Mouse (Mus musculus) gastrocnemius, postnatal 36 days (tissue): ENCODE measurements around the gene Dyrk2. TPM values are rescaled to one million over a fixed set of nuclear protein-coding genes. Genes with fewer than 3 reads are reported as not detected.

Experiments used
- DNase-seq, 2 experiments: peaks; one replicate each; pipeline ENCODE4 v3.0.0; 2022
- intact Hi-C: fragments of 180-260 bp; cut with DNase I; formaldehyde crosslinking; loops from one replicate; pipeline ENCODE4 v1.15.1; 2025
- long read RNA-seq, 2 experiments: library from polyadenylated mRNA; stranded (forward); transcript quantifications; one replicate each; pipeline ENCODE4 v2.0.0; 2021
- total RNA-seq, 2 experiments: library from RNA; stranded (reverse); gene quantifications; 2 replicates each; pipeline ENCODE4 v1.2.3; 2021

Dyrk2 gene
- 10 to 100 TPM; 42.0 to 47.1 TPM for total RNA-seq
- long read RNA-seq, experiment 1, full-length matches to known transcripts = 4 of 17 reads
- long read RNA-seq, experiment 1, partial matches to known transcripts = 0 of 17 reads
- long read RNA-seq, experiment 1, other reads (novel, unspliced or antisense) = 13 of 17 reads
- long read RNA-seq, experiment 2, full-length matches to known transcripts = 15 of 50 reads
- long read RNA-seq, experiment 2, partial matches to known transcripts = 0 of 50 reads
- long read RNA-seq, experiment 2, other reads (novel, unspliced or antisense) = 35 of 50 reads

- intact Hi-C loops = no loop called here
- peak in 1 of 2 experiments; percentile 23 for DNase-seq
These were observed at the start of gene Dyrk2 for GRCm38 (mm10) chr10:118870201-118870980. Dyrk2 (minus strand) TSS chr10:118870209.

- no peak for DNase-seq
- intact Hi-C loops = no loop called here
These were observed 32.6 kb upstream of the Dyrk2 start for GRCm38 (mm10) chr10:118902625-118903024.

GRCm38 (mm10) chr10:118893645-118894044 is 23.6 kb upstream of the Dyrk2 start:
- intact Hi-C loops = no loop called here
- no peak for DNase-seq

GRCm38 (mm10) chr10:118884126-118884525 is 14.1 kb upstream of the Dyrk2 start:
- intact Hi-C loops = no loop called here
- no peak for DNase-seq

GRCm38 (mm10) chr10:118883317-118883716 is 13.3 kb upstream of the Dyrk2 start:
- intact Hi-C loops = no loop called here
- no peak for DNase-seq

- intact Hi-C loops = no loop called here
- DNase-seq = no peak
These were observed 12.4 kb upstream of the Dyrk2 start for GRCm38 (mm10) chr10:118882258-118882885.

GRCm38 (mm10) chr10:118880776-118881175 is 10.8 kb upstream of the Dyrk2 start:
- intact Hi-C loops = no loop called here
- no peak for DNase-seq

GRCm38 (mm10) chr10:118872196-118872595 is 2.2 kb upstream of the Dyrk2 start:
- intact Hi-C loops = no loop called here
- no peak for DNase-seq

GRCm38 (mm10) chr10:118869591-118870001 is 413 bp downstream of the Dyrk2 start:
- DNase-seq = peak; percentile 48 to 70
- intact Hi-C loops = loop anchor here (2.0 to 5.0 kb wide), 4 partner anchors 152 to 277 kb away; no protein-coding TSS in a partner anchor

- intact Hi-C loops = loop anchor here (2.0 to 5.0 kb wide), 4 partner anchors 152 to 276 kb away; no protein-coding TSS in a partner anchor
- DNase-seq = peak; percentile 67 to 77
These were observed 1.1 kb downstream of the Dyrk2 start for GRCm38 (mm10) chr10:118868601-118869590.

- peak; percentile 41 to 60 for DNase-seq
- intact Hi-C loops = loop anchor here (2.0 to 5.0 kb wide), 4 partner anchors 151 to 275 kb away; no protein-coding TSS in a partner anchor
These were observed 2.0 kb downstream of the Dyrk2 start for GRCm38 (mm10) chr10:118867896-118868600.

GRCm38 (mm10) chr10:118867304-118867895 is 2.6 kb downstream of the Dyrk2 start:
- DNase-seq = no peak
- intact Hi-C loops = loop anchor here (5.0 kb wide), 2 partner anchors 150 to 225 kb away; no protein-coding TSS in a partner anchor

GRCm38 (mm10) chr10:118864976-118865375 is 5.0 kb downstream of the Dyrk2 start:
- no peak for DNase-seq
- intact Hi-C loops = loop anchor here (5.0 kb wide), 2 partner anchors 148 to 223 kb away; no protein-coding TSS in a partner anchor

GRCm38 (mm10) chr10:118863611-118864010 is 6.4 kb downstream of the Dyrk2 start:
- DNase-seq = no peak
- intact Hi-C loops = no loop called here

GRCm38 (mm10) chr10:118862233-118862632 is 7.8 kb downstream of the Dyrk2 start:
- intact Hi-C loops = no loop called here

GRCm38 (mm10) chr10:118861234-118862025 is 8.6 kb downstream of the Dyrk2 start:
- intact Hi-C loops = no loop called here
- DNase-seq = no peak

More at GRCm38 (mm10) chr10:118862233-118862632, 7.8 kb downstream of the Dyrk2 start:
- no peak for DNase-seq

- no peak for DNase-seq
- intact Hi-C loops = no loop called here
These were observed 10.4 kb downstream of the Dyrk2 start for GRCm38 (mm10) chr10:118859655-118860054.

GRCm38 (mm10) chr10:118854641-118855040 is 15.4 kb downstream of the Dyrk2 start:
- intact Hi-C loops = no loop called here

More at GRCm38 (mm10) chr10:118854641-118855040, 15.4 kb downstream of the Dyrk2 start:
- DNase-seq = no peak
